Mouse (Mus musculus) embryonic facial prominence, embryonic 13.5 days (tissue): ENCODE measurements at regions not wholly inside any gene's neighbourhood (a gene's known extent, or its start where the extent isn't known, plus 50 kb on each side); places are given as distances from the start of the nearest gene placed in this dataset.
"Not testable (repeated sequence)": the region's sequence is repeated elsewhere in the genome, so short reads cannot be mapped to it uniquely, and the experiment has no call there.

Source experiments
- ATAC-seq: fragments of 200-750 bp; cut with Nextera tagmentation; 2 replicates; pipeline ENCODE4 v1.8.0; 2017; ENCODE audit warnings: low read depth; ENCODE audit not compliant: insufficient number of reproducible peaks, insufficient read depth, low FRiP score, low TSS enrichment
- H3K27ac ChIP-seq: fragments of 300-500 bp; sonication (generic); 2 replicates; pipeline ENCODE4 v1.5.1; 2015; ENCODE audit warnings: moderate library complexity, mild to moderate bottlenecking, inconsistent platforms
- H3K27me3 ChIP-seq: fragments of 300-500 bp; sonication (generic); 2 replicates; pipeline ENCODE4 v1.6.1; 2015; ENCODE audit warnings: mild to moderate bottlenecking, inconsistent platforms
- H3K36me3 ChIP-seq: fragments of 300-500 bp; sonication (generic); 2 replicates; pipeline ENCODE4 v1.6.1; 2015; ENCODE audit warnings: mild to moderate bottlenecking, inconsistent platforms
- H3K4me1 ChIP-seq: fragments of 300-500 bp; sonication (generic); 2 replicates; pipeline ENCODE4 v1.6.1; 2015; ENCODE audit warnings: inconsistent platforms
- H3K4me2 ChIP-seq: fragments of 300-500 bp; sonication (generic); 2 replicates; pipeline ENCODE4 v1.6.1; 2015; ENCODE audit warnings: moderate library complexity, mild to moderate bottlenecking, inconsistent platforms
- H3K4me3 ChIP-seq: fragments of 300-500 bp; sonication (generic); 2 replicates; pipeline ENCODE4 v1.5.1; 2015; ENCODE audit warnings: mild to moderate bottlenecking, inconsistent platforms
- H3K9ac ChIP-seq: fragments of 300-500 bp; sonication (generic); 2 replicates; pipeline ENCODE4 v1.6.1; 2015; ENCODE audit warnings: mild to moderate bottlenecking, inconsistent platforms
- H3K9me3 ChIP-seq: fragments of 300-500 bp; sonication (generic); 2 replicates; pipeline ENCODE4 v1.6.1; 2016; ENCODE audit warnings: inconsistent platforms
- WGBS: fragments of 180-500 bp; shearing (Covaris S2); methylation state at CpG from one replicate; pipeline ENCODE4 v1.1.7; 2015; ENCODE audit warnings: mixed read lengths; 5-methylcytosine and 5-hydroxymethylcytosine counted together

- Histone ChIP-seq H3K27ac (no peak overlapping the region), H3K36me3 (no peaks in the 10 kb centered on the region), H3K4me3 (no peak overlapping the region), H3K27me3 (no peaks in the 10 kb centered on the region), H3K9me3 (no peaks in the 10 kb centered on the region), H3K9ac (no peak overlapping the region), H3K4me2 (no peak overlapping the region; the same call in 1 of the 2 replicates), H3K4me1 (no peaks in the 10 kb centered on the region)
- WGBS: 83% methylated on average over 6 of the region's 6 CpGs
- no peak for ATAC-seq
Measured at GRCm38 (mm10) chr16:55514448-55515200, 216.8 kb upstream of the Zpld1 start.

- WGBS: 65% methylated on average over 6 of the region's 6 CpGs
- H3K4me3 ChIP-seq: no peak overlapping the region
- ATAC-seq: no peak
Measured at GRCm38 (mm10) chr16:55504796-55505413, 207.1 kb upstream of the Zpld1 start.

GRCm38 (mm10) chr16:55504274-55504673 lies 206.5 kb upstream of the Zpld1 start:
- no peaks in the 10 kb centered on the region for H3K27me3 ChIP-seq
- H3K27ac ChIP-seq: no peak overlapping the region
- no peaks in the 10 kb centered on the region for H3K9me3 ChIP-seq
- no peak overlapping the region for H3K4me2 ChIP-seq
- 76% methylated on average over 3 of the region's 3 CpGs for WGBS
- H3K4me1 ChIP-seq: no peaks in the 10 kb centered on the region
- no peak overlapping the region for H3K4me3 ChIP-seq
- H3K9ac ChIP-seq: no peak overlapping the region
- no peaks in the 10 kb centered on the region for H3K36me3 ChIP-seq
- no peak for ATAC-seq

More at GRCm38 (mm10) chr16:55504796-55505413, 207.1 kb upstream of the Zpld1 start:
- no peak overlapping the region for H3K9ac ChIP-seq
- no peak overlapping the region for H3K4me2 ChIP-seq
- H3K4me1 ChIP-seq: no peaks in the 10 kb centered on the region
- H3K9me3 ChIP-seq: no peaks in the 10 kb centered on the region
- H3K36me3 ChIP-seq: no peaks in the 10 kb centered on the region
- no peak overlapping the region for H3K27ac ChIP-seq
- no peaks in the 10 kb centered on the region for H3K27me3 ChIP-seq

GRCm38 (mm10) chr16:55503273-55503672 lies 205.5 kb upstream of the Zpld1 start:
- no peak overlapping the region for H3K9ac ChIP-seq
- H3K4me1 ChIP-seq: no peaks in the 10 kb centered on the region
- no peaks in the 10 kb centered on the region for H3K36me3 ChIP-seq
- H3K4me3 ChIP-seq: no peak overlapping the region
- H3K27ac ChIP-seq: no peak overlapping the region
- no peaks in the 10 kb centered on the region for H3K27me3 ChIP-seq
- H3K9me3 ChIP-seq: no peaks in the 10 kb centered on the region
- ATAC-seq: no peak
- no peak overlapping the region for H3K4me2 ChIP-seq

GRCm38 (mm10) chr16:55499831-55500230 lies 202.0 kb upstream of the Zpld1 start:
- ATAC-seq, H3K27ac ChIP-seq, H3K4me3 ChIP-seq: not testable (repeated sequence)

GRCm38 (mm10) chr16:55495051-55495450 lies 197.3 kb upstream of the Zpld1 start:
- Histone ChIP-seq H3K9me3 (no peaks in the 10 kb centered on the region), H3K9ac (no peak overlapping the region), H3K27me3 (no peaks in the 10 kb centered on the region), H3K27ac (no peak overlapping the region), H3K36me3 (no peaks in the 10 kb centered on the region), H3K4me3 (no peak overlapping the region), H3K4me1 (no peaks in the 10 kb centered on the region), H3K4me2 (no peak overlapping the region)
- WGBS: 82% methylated on average over 10 of the region's 10 CpGs
- ATAC-seq: no peak

More at GRCm38 (mm10) chr16:55499831-55500230, 202.0 kb upstream of the Zpld1 start:
- H3K36me3 ChIP-seq, H3K27me3 ChIP-seq, H3K4me2 ChIP-seq, H3K9me3 ChIP-seq, H3K4me1 ChIP-seq, H3K9ac ChIP-seq: not testable (repeated sequence)

GRCm38 (mm10) chr16:55494162-55494561 lies 196.4 kb upstream of the Zpld1 start:
- H3K4me3 ChIP-seq: no peak overlapping the region
- H3K36me3 ChIP-seq: no peaks in the 10 kb centered on the region
- no peaks in the 10 kb centered on the region for H3K9me3 ChIP-seq
- no peak overlapping the region for H3K4me2 ChIP-seq
- no peaks in the 10 kb centered on the region for H3K4me1 ChIP-seq
- H3K9ac ChIP-seq: no peak overlapping the region
- H3K27me3 ChIP-seq: no peaks in the 10 kb centered on the region
- WGBS: 86% methylated on average over 5 of the region's 5 CpGs
- no peak for ATAC-seq
- no peak overlapping the region for H3K27ac ChIP-seq

GRCm38 (mm10) chr16:55492111-55492510 lies 194.3 kb upstream of the Zpld1 start:
- Histone ChIP-seq H3K36me3 (no peaks in the 10 kb centered on the region), H3K27me3 (no peaks in the 10 kb centered on the region), H3K4me3 (no peak overlapping the region), H3K27ac (no peak overlapping the region), H3K4me2 (no peak overlapping the region), H3K9me3 (no peaks in the 10 kb centered on the region), H3K9ac (no peak overlapping the region), H3K4me1 (no peaks in the 10 kb centered on the region)
- 61% methylated on average over 4 of the region's 4 CpGs for WGBS
- no peak for ATAC-seq

GRCm38 (mm10) chr16:55484391-55484790 lies 186.6 kb upstream of the Zpld1 start:
- Histone ChIP-seq H3K27me3 (no peaks in the 10 kb centered on the region), H3K36me3 (no peaks in the 10 kb centered on the region), H3K4me3 (no peak overlapping the region), H3K27ac (no peak overlapping the region), H3K4me1 (no peaks in the 10 kb centered on the region), H3K9ac (no peak overlapping the region), H3K9me3 (no peaks in the 10 kb centered on the region), H3K4me2 (no peak overlapping the region)
- 71% methylated on average over 2 of the region's 2 CpGs for WGBS
- ATAC-seq: no peak

- peaks cover 4% of the 10 kb centered on the region for H3K27me3 ChIP-seq
- H3K9ac ChIP-seq: no peak overlapping the region
- no peak overlapping the region for H3K4me3 ChIP-seq
- no peak overlapping the region for H3K4me2 ChIP-seq
- 0 out of 2 replicates have a peak, but pooled peaks cover 3% of the 10 kb centered on the region for H3K4me1 ChIP-seq
- H3K36me3 ChIP-seq: no peaks in the 10 kb centered on the region
- 84% methylated on average over 11 of the region's 11 CpGs for WGBS
- H3K9me3 ChIP-seq: no peaks in the 10 kb centered on the region
- no peak for ATAC-seq
- H3K27ac ChIP-seq: no peak overlapping the region
Measured at GRCm38 (mm10) chr16:55480745-55481144, 183.0 kb upstream of the Zpld1 start.

- H3K27me3 ChIP-seq: peaks cover 4% of the 10 kb centered on the region
- no peak overlapping the region for H3K27ac ChIP-seq
- no peak overlapping the region for H3K4me2 ChIP-seq
- H3K4me1 ChIP-seq: 0 out of 2 replicates have a peak, but pooled peaks cover 3% of the 10 kb centered on the region
- ATAC-seq: no peak
- no peaks in the 10 kb centered on the region for H3K36me3 ChIP-seq
- 43% methylated on average over 7 of the region's 7 CpGs for WGBS
- no peaks in the 10 kb centered on the region for H3K9me3 ChIP-seq
- H3K9ac ChIP-seq: no peak overlapping the region
- H3K4me3 ChIP-seq: no peak overlapping the region
Measured at GRCm38 (mm10) chr16:55480304-55480703, 182.5 kb upstream of the Zpld1 start.

GRCm38 (mm10) chr16:55476544-55477208 lies 178.9 kb upstream of the Zpld1 start:
- ATAC-seq: no peak
- Histone ChIP-seq H3K27me3 (peaks cover 4% of the 10 kb centered on the region), H3K4me1 (0 out of 2 replicates have a peak, but pooled peaks cover 3% of the 10 kb centered on the region), H3K4me2 (peak overlapping the region; percentile 39), H3K36me3 (no peaks in the 10 kb centered on the region), H3K9me3 (no peaks in the 10 kb centered on the region), H3K9ac (no peak overlapping the region), H3K27ac (no peak overlapping the region), H3K4me3 (peak overlapping the region; percentile 5; the same call in 1 of the 2 replicates)
- whole genome bisulfite sequencing: 18% methylated on average over 17 of the region's 17 CpGs
